8 mouse cellular contexts compared by ENCODE assay signal in the genomic region with DNA sequence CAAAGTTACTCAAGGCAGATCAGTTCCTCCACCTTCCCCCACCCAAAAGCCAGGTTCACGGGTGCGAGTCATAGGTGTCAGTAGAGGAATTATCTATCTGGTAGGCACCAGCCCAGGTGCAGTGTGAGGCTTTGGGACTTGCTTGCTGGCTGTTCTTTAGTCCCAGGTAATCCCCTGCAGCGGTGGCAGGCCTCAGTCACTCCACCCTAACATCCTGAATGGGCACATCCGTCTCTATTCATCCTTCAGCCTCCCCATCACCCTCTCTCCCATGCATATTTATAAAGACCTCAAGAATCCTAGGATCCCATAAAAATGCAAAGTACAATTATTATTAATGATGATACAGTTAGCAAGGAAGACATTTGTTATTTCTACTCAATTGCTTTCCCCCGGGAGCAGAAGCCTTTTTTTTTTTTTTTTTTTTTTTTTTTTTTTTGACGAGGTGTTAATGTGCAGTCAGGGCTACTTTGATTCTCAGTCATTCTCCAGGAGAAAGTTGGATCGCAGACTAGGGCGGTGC.
DNase-seq lines count a peak whose midpoint lies in the region; ATAC-seq and TF ChIP-seq lines count a peak whose summit lies in the region.

No protein-coding gene starts in this region.

- no peaks in the 10 kb centered on the region for H3K79me2 ChIP-seq in myocyte (ENCODE audit: control insufficient read depth, insufficient read depth)

- H3K27ac ChIP-seq in left cerebral cortex, adult 2 months: peak overlapping the region; percentile 95
- H3K27ac ChIP-seq in embryonic facial prominence, embryonic 12.5 days: peak overlapping the region; percentile 95
- peak overlapping the region; percentile 97 for H3K27ac ChIP-seq in hindbrain, embryonic 16.5 days (ENCODE audit: low read depth, low read length)

- no peak overlapping the region for H3K9ac ChIP-seq in embryonic facial prominence, embryonic 12.5 days
- peak overlapping the region; percentile 66 for H3K9ac ChIP-seq in hindbrain, embryonic 16.5 days (ENCODE audit: low read depth, low read length)

- DNase-seq in left cerebral cortex, adult 2 months (ENCODE audit: extremely low spot score in 1 of 2, low spot score in 2 of 2): no peak
- no peak for DNase-seq in left cerebral cortex, adult 8-10 months (ENCODE audit: low spot score in 2 of 2)
- DNase-seq in adipocyte (ENCODE audit: low spot score): no peak
- no peak for DNase-seq in yolk sac, embryonic 10.5 days (ENCODE audit: low spot score)
- DNase-seq in kidney, postnatal 25 days: no peak

- no peaks in the 10 kb centered on the region for H3K36me3 ChIP-seq in embryonic facial prominence, embryonic 12.5 days
- H3K36me3 ChIP-seq in hindbrain, embryonic 16.5 days (ENCODE audit: control insufficient read depth, insufficient read depth, low read length): no peaks in the 10 kb centered on the region
- H3K36me3 ChIP-seq in myocyte (ENCODE audit: control insufficient read depth, insufficient read depth): no peaks in the 10 kb centered on the region

- H3ac ChIP-seq in myocyte (ENCODE audit: control insufficient read depth, insufficient read length): no peak overlapping the region

- no peak for ATAC-seq in embryonic facial prominence, embryonic 12.5 days (ENCODE audit: insufficient number of reproducible peaks, insufficient read depth, low FRiP score, low TSS enrichment)
- ATAC-seq in hindbrain, embryonic 16.5 days: no peak; the same call in 1 of the 2 replicates

- TF ChIP-seq POLR2A in myocyte (IDR thresholded peaks at IDR 0.05; ENCODE audit: insufficient read length, low read depth): no peak

- H3K4me1 ChIP-seq in embryonic facial prominence, embryonic 12.5 days: peaks cover 21% of the 10 kb centered on the region; the same call in 1 of the 2 replicates
- peaks cover 13% of the 10 kb centered on the region for H3K4me1 ChIP-seq in hindbrain, embryonic 16.5 days (ENCODE audit: control insufficient read depth, insufficient read depth, low read depth, low read length)

- H3K4me2 ChIP-seq in embryonic facial prominence, embryonic 12.5 days (replicated peaks): peak overlapping the region; percentile 40
- H3K4me2 ChIP-seq in hindbrain, embryonic 16.5 days (ENCODE audit: low read length): peak overlapping the region; percentile 72
- H3K4me2 ChIP-seq in myocyte (ENCODE audit: low read depth): peak overlapping the region; percentile 74

- 19% methylated on average over 8 of the region's 8 CpGs for WGBS in embryonic facial prominence, embryonic 12.5 days
- 11% methylated on average over 8 of the region's 8 CpGs for WGBS in hindbrain, embryonic 16.5 days

- no peak for TF ChIP-seq CTCF in left cerebral cortex, adult 2 months (IDR thresholded peaks at IDR 0.05)

- H3K9me3 ChIP-seq in embryonic facial prominence, embryonic 12.5 days: no peaks in the 10 kb centered on the region
- no peaks in the 10 kb centered on the region for H3K9me3 ChIP-seq in hindbrain, embryonic 16.5 days (ENCODE audit: control insufficient read depth, low read length)

- H3K27me3 ChIP-seq in embryonic facial prominence, embryonic 12.5 days: no peaks in the 10 kb centered on the region
- H3K27me3 ChIP-seq in hindbrain, embryonic 16.5 days (replicated peaks; ENCODE audit: control insufficient read depth, insufficient read depth, low read length): no peaks in the 10 kb centered on the region
- no peaks in the 10 kb centered on the region for H3K27me3 ChIP-seq in myocyte (ENCODE audit: control insufficient read depth, insufficient read depth, insufficient read length)

- H3K4me3 ChIP-seq in left cerebral cortex, adult 2 months: peak overlapping the region; percentile 44
- H3K4me3 ChIP-seq in embryonic facial prominence, embryonic 12.5 days: no peak overlapping the region
- peak overlapping the region; percentile 40 for H3K4me3 ChIP-seq in hindbrain, embryonic 16.5 days (ENCODE audit: low read length)
- H3K4me3 ChIP-seq in myocyte: peak overlapping the region; percentile 12

- intact Hi-C loops in left cerebral cortex, adult 2 months (cut with DNase I): loop anchor here (5.0 kb wide), 3 partner anchors 123 to 202 kb away; no protein-coding TSS in a partner anchor

TF ChIP-seq in myocyte, 11 proteins besides CTCF, POLR2A, EP300 and RAD21:
- no peak for TF ChIP-seq POLR2AphosphoS2 (IDR thresholded peaks at IDR 0.05; ENCODE audit: insufficient read length, low read depth)
- no peak for TF ChIP-seq TCF12 (IDR thresholded peaks at IDR 0.05; ENCODE audit: insufficient read depth, poor library complexity, severe bottlenecking)
- TF ChIP-seq SRF (IDR thresholded peaks at IDR 0.05; ENCODE audit: control insufficient read depth, insufficient read length, low read depth): no peak
- TF ChIP-seq TCF3 (IDR thresholded peaks at IDR 0.05; ENCODE audit: insufficient read length, low read depth): no peak
- TF ChIP-seq MAX (IDR thresholded peaks at IDR 0.05; ENCODE audit: low read depth): no peak
- no peak for TF ChIP-seq E2F4 (IDR thresholded peaks at IDR 0.05; ENCODE audit: insufficient read depth)
- no peak for TF ChIP-seq MYOD1 (IDR thresholded peaks at IDR 0.05; ENCODE audit: control insufficient read depth in 1 of 3, insufficient read length in 2 of 3, low read depth in 2 of 3)
- no peak for TF ChIP-seq CEBPB (IDR thresholded peaks at IDR 0.05; ENCODE audit: insufficient read depth, poor library complexity, severe bottlenecking)
- TF ChIP-seq MYOG (IDR thresholded peaks at IDR 0.05; ENCODE audit: control insufficient read depth in 1 of 3, insufficient read depth in 1 of 3, insufficient read length in 2 of 3, low read depth in 2 of 3): no peak
- TF ChIP-seq REST (IDR thresholded peaks at IDR 0.05; ENCODE audit: insufficient read depth, insufficient read length): no peak
- no peak for TF ChIP-seq USF1 (IDR thresholded peaks at IDR 0.05; ENCODE audit: low read depth)
TF ChIP-seq in myocyte: peak in this region for 0.
